Mouse (Mus musculus): ENCODE data around the gene Slc45a1.
A peak's percentile ranks its signal among the peaks of the same experiment; 100 is the strongest.

The Slc45a1 gene

GRCm38 (mm10) chr4:150656504-150656903, 4.5 kb upstream of the Slc45a1 start:
- DNase-seq = peak; percentile 57

- DNase-seq = peak; percentile 92
Measured at GRCm38 (mm10) chr4:150655989-150656388, 4.0 kb upstream of the Slc45a1 start.

GRCm38 (mm10) chr4:150653072-150653599, 1.2 kb upstream of the Slc45a1 start:
- no peak for DNase-seq

- DNase-seq = no peak
Measured at GRCm38 (mm10) chr4:150649327-150649726, 2.6 kb downstream of the Slc45a1 start.

GRCm38 (mm10) chr4:150644299-150644698, 7.7 kb downstream of the Slc45a1 start:
- DNase-seq = no peak

- no peak for DNase-seq
Measured at GRCm38 (mm10) chr4:150636635-150637034, 15.3 kb downstream of the Slc45a1 start.

GRCm38 (mm10) chr4:150635568-150635967, 16.4 kb downstream of the Slc45a1 start:
- no peak for DNase-seq

- peak; percentile 83 for DNase-seq
Measured at GRCm38 (mm10) chr4:150629266-150629665, 22.7 kb downstream of the Slc45a1 start.

- peak; percentile 82 for DNase-seq
Measured at GRCm38 (mm10) chr4:150625951-150626732, 25.8 kb downstream of the Slc45a1 start.

GRCm38 (mm10) chr4:150625425-150625824, 26.5 kb downstream of the Slc45a1 start:
- peak; percentile 88 for DNase-seq

GRCm38 (mm10) chr4:150624933-150625332, 27.0 kb downstream of the Slc45a1 start:
- DNase-seq = no peak

GRCm38 (mm10) chr4:150624214-150624823, 27.7 kb downstream of the Slc45a1 start:
- no peak for DNase-seq

GRCm38 (mm10) chr4:150622641-150623040, 29.3 kb downstream of the Slc45a1 start:
- DNase-seq = no peak

GRCm38 (mm10) chr4:150619011-150619410, 33.0 kb downstream of the Slc45a1 start:
- no peak for DNase-seq

- no peak for DNase-seq
Measured at GRCm38 (mm10) chr4:150616841-150617240, 35.1 kb downstream of the Slc45a1 start.

- DNase-seq = peak; percentile 81
Measured at GRCm38 (mm10) chr4:150616029-150616420, 35.9 kb downstream of the Slc45a1 start.

GRCm38 (mm10) chr4:150615251-150616028, 36.5 kb downstream of the Slc45a1 start:
- no peak for DNase-seq

- DNase-seq = no peak
Measured at GRCm38 (mm10) chr4:150613715-150614114, 38.3 kb downstream of the Slc45a1 start.

- DNase-seq = no peak
Measured at GRCm38 (mm10) chr4:150608670-150609069, 43.3 kb downstream of the Slc45a1 start.

GRCm38 (mm10) chr4:150606449-150607161, 45.4 kb downstream of the Slc45a1 start:
- DNase-seq = no peak

GRCm38 (mm10) chr4:150605804-150606203, 46.2 kb downstream of the Slc45a1 start:
- DNase-seq = no peak

- no peak for DNase-seq
Measured at GRCm38 (mm10) chr4:150603366-150604061, 48.5 kb downstream of the Slc45a1 start.
